Mouse (Mus musculus): ENCODE data around the gene Nrarp. TPM values are rescaled to one million over a fixed set of nuclear protein-coding genes. Genes with fewer than 3 reads are reported as not detected.

Nrarp gene
- polyA plus RNA-seq, 1 experiment from 2014 or later = 1.3 TPM

DNA sequence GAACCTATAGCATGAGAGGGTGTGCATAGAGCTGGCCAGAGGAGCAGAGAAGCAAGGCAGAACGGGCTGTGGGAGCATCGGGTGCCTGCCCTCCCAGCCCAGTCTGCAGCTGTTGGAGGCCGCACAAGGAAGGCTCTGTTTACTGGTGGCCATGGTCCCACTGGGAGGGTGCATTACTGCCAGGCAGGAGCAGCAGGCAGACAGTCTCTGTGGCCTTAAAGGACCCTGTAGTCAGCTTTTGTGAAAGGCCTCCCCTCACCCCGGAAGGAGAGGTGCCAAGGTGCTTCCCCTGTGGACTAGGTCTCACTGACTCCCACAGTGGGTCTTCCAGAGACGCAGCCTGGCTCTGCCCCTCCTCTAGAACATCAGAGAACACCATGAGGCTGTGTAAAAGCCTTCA lies 46.3 kb downstream of the Nrarp start:
- DNase-seq = no peak
- no peak overlapping the region for H3K27ac ChIP-seq (ENCODE audit: low read depth)
- WGBS (ENCODE audit: insufficient replicate concordance) = 79% methylated on average over 5 of the region's 5 CpGs
- no peaks in the 10 kb centered on the region for H3K27me3 ChIP-seq (ENCODE audit: insufficient read depth, low read length)
- H3K4me3 ChIP-seq (ENCODE audit: low read depth, low read length) = no peak overlapping the region
- H3K9ac ChIP-seq (replicated peaks) = no peak overlapping the region
- no peaks in the 10 kb centered on the region for H3K9me3 ChIP-seq (ENCODE audit: low read length)
- H3K36me3 ChIP-seq (replicated peaks; ENCODE audit: insufficient read depth, low read length) = peaks cover 7% of the 10 kb centered on the region
- no peak for TF ChIP-seq EP300 (IDR thresholded peaks at IDR 0.05; ENCODE audit: low read depth)
- TF ChIP-seq CTCF (IDR thresholded peaks at IDR 0.05; ENCODE audit: low read depth) = no peak
- H3K4me1 ChIP-seq (ENCODE audit: insufficient read depth) = peaks cover 19% of the 10 kb centered on the region
- H3K4me2 ChIP-seq (ENCODE audit: low read depth, low read length) = no peak overlapping the region
- no peak for ATAC-seq

- peaks cover 6% of the 10 kb centered on the region for H3K36me3 ChIP-seq (replicated peaks; ENCODE audit: insufficient read depth, low read length)
- H3K4me3 ChIP-seq (ENCODE audit: low read depth, low read length) = no peak overlapping the region
- 85% methylated on average over 4 of the region's 4 CpGs for WGBS (ENCODE audit: insufficient replicate concordance)
- no peak for TF ChIP-seq CTCF (IDR thresholded peaks at IDR 0.05; ENCODE audit: low read depth)
- no peak for TF ChIP-seq EP300 (IDR thresholded peaks at IDR 0.05; ENCODE audit: low read depth)
- DNase-seq = no peak
- H3K9ac ChIP-seq (replicated peaks) = no peak overlapping the region
- H3K9me3 ChIP-seq (ENCODE audit: low read length) = no peaks in the 10 kb centered on the region
- no peak overlapping the region for H3K27ac ChIP-seq (ENCODE audit: low read depth)
- no peak for ATAC-seq
- H3K4me1 ChIP-seq (ENCODE audit: insufficient read depth) = peaks cover 19% of the 10 kb centered on the region
- H3K27me3 ChIP-seq (ENCODE audit: insufficient read depth, low read length) = no peaks in the 10 kb centered on the region
- H3K4me2 ChIP-seq (ENCODE audit: low read depth, low read length) = no peak overlapping the region
Measured at GRCm38 (mm10) chr2:25227406-25227805, 46.8 kb downstream of the Nrarp start.

GRCm38 (mm10) chr2:25228431-25228889 lies 47.9 kb downstream of the Nrarp start:
- peak; percentile 75 for TF ChIP-seq EP300 (IDR thresholded peaks at IDR 0.05; ENCODE audit: low read depth)
- TF ChIP-seq CTCF (IDR thresholded peaks at IDR 0.05; ENCODE audit: low read depth) = peak; percentile 86
- H3K27me3 ChIP-seq (ENCODE audit: insufficient read depth, low read length) = no peaks in the 10 kb centered on the region
- 0% methylated on average over 7 of the region's 7 CpGs for WGBS (ENCODE audit: insufficient replicate concordance)
- H3K36me3 ChIP-seq (replicated peaks; ENCODE audit: insufficient read depth, low read length) = peaks cover 2% of the 10 kb centered on the region
- H3K4me1 ChIP-seq (ENCODE audit: insufficient read depth) = peaks cover 15% of the 10 kb centered on the region
- peak overlapping the region; percentile 52; the same call in 1 of the 2 replicates for H3K9ac ChIP-seq (replicated peaks)
- H3K4me3 ChIP-seq (ENCODE audit: low read depth, low read length) = peak overlapping the region; percentile 44
- DNase-seq (peak; percentile 89), ATAC-seq (peak; percentile 18)
- no peaks in the 10 kb centered on the region for H3K9me3 ChIP-seq (ENCODE audit: low read length)
- H3K27ac ChIP-seq (ENCODE audit: low read depth) = peak overlapping the region; percentile 74
- H3K4me2 ChIP-seq (ENCODE audit: low read depth, low read length) = peak overlapping the region; percentile 62

DNA sequence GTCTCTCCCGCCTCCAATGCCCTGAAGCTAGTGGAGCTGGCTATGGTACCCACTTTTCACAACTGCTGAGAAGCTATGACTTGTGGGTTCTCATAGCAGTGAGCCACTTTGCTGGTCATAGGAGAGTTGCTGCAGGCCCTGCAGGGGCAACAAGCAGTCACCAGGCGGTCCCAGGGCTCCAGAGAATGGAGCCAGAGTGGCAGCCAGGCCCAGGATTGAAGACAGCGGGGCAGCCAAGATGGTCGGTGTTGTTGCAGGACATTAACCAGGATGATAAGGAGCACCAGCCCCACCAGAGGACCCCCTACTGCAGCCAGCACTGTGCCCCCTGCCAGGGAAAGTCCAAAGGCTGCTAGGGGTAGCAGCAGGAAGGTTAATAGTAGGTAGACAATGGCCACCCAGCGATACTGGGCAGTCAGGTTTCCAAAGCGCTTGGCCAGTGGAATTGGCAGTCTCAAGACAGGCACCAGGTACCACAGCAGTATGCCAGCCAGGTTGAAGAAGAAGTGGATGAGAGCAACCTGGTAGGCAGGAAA lies 48.5 kb downstream of the Nrarp start:
- DNase-seq (no peak), ATAC-seq (no peak)
- H3K27me3 ChIP-seq (ENCODE audit: insufficient read depth, low read length) = no peaks in the 10 kb centered on the region
- H3K27ac ChIP-seq (ENCODE audit: low read depth) = peak overlapping the region; percentile 74; the same call in 1 of the 2 replicates
- H3K9ac ChIP-seq (replicated peaks) = no peak overlapping the region
- no peak for TF ChIP-seq CTCF (IDR thresholded peaks at IDR 0.05; ENCODE audit: low read depth)
- 64% methylated on average over 6 of the region's 6 CpGs for WGBS (ENCODE audit: insufficient replicate concordance)
- H3K36me3 ChIP-seq (replicated peaks; ENCODE audit: insufficient read depth, low read length) = no peaks in the 10 kb centered on the region
- H3K4me3 ChIP-seq (ENCODE audit: low read depth, low read length) = no peak overlapping the region
- H3K9me3 ChIP-seq (ENCODE audit: low read length) = no peaks in the 10 kb centered on the region
- H3K4me2 ChIP-seq (ENCODE audit: low read depth, low read length) = peak overlapping the region; percentile 62
- H3K4me1 ChIP-seq (ENCODE audit: insufficient read depth) = peaks cover 13% of the 10 kb centered on the region

- H3K27ac ChIP-seq (ENCODE audit: low read depth) = no peak overlapping the region
- no peaks in the 10 kb centered on the region for H3K36me3 ChIP-seq (replicated peaks; ENCODE audit: insufficient read depth, low read length)
- no peaks in the 10 kb centered on the region for H3K9me3 ChIP-seq (ENCODE audit: low read length)
- H3K9ac ChIP-seq (replicated peaks) = no peak overlapping the region
- no peak overlapping the region for H3K4me2 ChIP-seq (ENCODE audit: low read depth, low read length)
- H3K27me3 ChIP-seq (ENCODE audit: insufficient read depth, low read length) = no peaks in the 10 kb centered on the region
- 81% methylated on average over 5 of the region's 5 CpGs for WGBS (ENCODE audit: insufficient replicate concordance)
- ATAC-seq (no peak), DNase-seq (no peak)
- H3K4me3 ChIP-seq (ENCODE audit: low read depth, low read length) = no peak overlapping the region
- TF ChIP-seq EP300 (IDR thresholded peaks at IDR 0.05; ENCODE audit: low read depth) (no peak), CTCF (IDR thresholded peaks at IDR 0.05; ENCODE audit: low read depth) (no peak)
- H3K4me1 ChIP-seq (ENCODE audit: insufficient read depth) = peaks cover 13% of the 10 kb centered on the region
Measured at GRCm38 (mm10) chr2:25229582-25229981, 49.0 kb downstream of the Nrarp start.

- Histone ChIP-seq H3K27me3 (ENCODE audit: insufficient read depth, low read length) (no peaks in the 10 kb centered on the region), H3K36me3 (replicated peaks; ENCODE audit: insufficient read depth, low read length) (no peaks in the 10 kb centered on the region), H3K4me2 (ENCODE audit: low read depth, low read length) (no peak overlapping the region), H3K4me1 (ENCODE audit: insufficient read depth) (peaks cover 10% of the 10 kb centered on the region), H3K9me3 (ENCODE audit: low read length) (no peaks in the 10 kb centered on the region), H3K27ac (ENCODE audit: low read depth) (no peak overlapping the region), H3K4me3 (ENCODE audit: low read depth, low read length) (no peak overlapping the region), H3K9ac (replicated peaks) (no peak overlapping the region)
- TF ChIP-seq CTCF (IDR thresholded peaks at IDR 0.05; ENCODE audit: low read depth) = no peak
- TF ChIP-seq EP300 (IDR thresholded peaks at IDR 0.05; ENCODE audit: low read depth) = no peak
- WGBS (ENCODE audit: insufficient replicate concordance) = 83% methylated on average over 7 of the region's 7 CpGs
- no peak for DNase-seq
- ATAC-seq = no peak
Measured at GRCm38 (mm10) chr2:25230581-25230980, 50.0 kb downstream of the Nrarp start.
